Mouse (Mus musculus) 416B (cell line): Measurements from ENCODE around the gene Xaf1.
A peak's percentile ranks its signal among the peaks of the same experiment; 100 is the strongest.
"Not testable (repeated sequence)": the region's sequence is repeated elsewhere in the genome, so short reads cannot be mapped to it uniquely, and the experiment has no call there.

ENCODE experiments used
- DNase-seq: peaks from one replicate; pipeline ENCODE4 v3.0.0; 2011; ENCODE audit warnings: low read depth

Xaf1 gene

DNA sequence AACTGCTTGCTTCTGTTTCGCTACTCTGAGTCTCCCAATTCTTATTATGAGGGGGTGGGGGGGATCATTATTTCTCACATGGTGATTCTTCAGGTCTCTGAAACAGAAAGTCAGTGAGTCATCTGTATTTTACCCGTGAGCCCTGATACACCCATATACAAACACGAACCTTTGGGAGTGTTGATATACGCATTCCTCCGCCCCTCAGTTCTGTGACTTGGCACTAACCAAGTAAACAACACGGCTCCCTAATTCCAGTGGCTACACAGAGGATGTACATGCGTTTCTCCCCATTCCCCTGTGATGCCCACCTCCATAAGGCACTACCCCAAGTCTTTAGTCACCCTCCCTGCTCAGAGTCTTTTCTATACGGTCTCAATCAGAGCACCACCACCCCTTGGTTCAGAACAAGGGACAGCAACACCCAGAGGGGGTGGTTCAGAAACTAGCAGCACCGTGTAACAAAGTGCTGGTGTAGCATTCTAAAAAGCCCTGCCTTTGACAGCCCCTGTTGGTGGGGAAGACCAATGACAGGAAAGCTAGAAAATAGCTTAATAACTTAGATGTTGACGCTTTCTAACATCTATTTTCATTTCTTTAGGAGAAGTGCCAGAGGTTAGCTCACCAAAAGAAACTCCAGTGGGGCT is 10.0 kb downstream of the Xaf1 start:
- DNase-seq, result no peak

- no peak for DNase-seq
These were observed 12.9 kb downstream of the Xaf1 start, which contains the start of gene Fbxo39 for GRCm38 (mm10) chr11:72314151-72314895. Fbxo39 (plus strand) TSS chr11:72314444.

DNA sequence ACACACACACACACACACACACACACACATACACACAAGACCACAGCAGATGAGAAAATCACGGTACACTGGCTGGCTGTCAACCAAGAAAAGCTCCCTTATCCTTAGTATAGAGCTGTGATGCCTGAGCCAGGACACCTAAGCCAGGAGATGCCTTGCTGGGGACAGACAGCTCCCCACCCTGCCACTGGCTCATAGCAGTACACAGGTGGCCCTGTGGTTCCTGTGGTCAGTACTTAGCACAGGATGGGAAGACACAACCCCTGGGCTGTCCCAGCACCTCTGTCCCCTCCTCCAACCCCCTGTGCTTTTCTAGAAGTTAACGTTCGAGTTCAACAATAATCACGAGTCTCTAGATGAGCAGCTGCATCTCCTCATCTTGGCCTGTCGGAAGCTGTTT is 16.6 kb downstream of the Xaf1 start:
- no peak for DNase-seq

DNA sequence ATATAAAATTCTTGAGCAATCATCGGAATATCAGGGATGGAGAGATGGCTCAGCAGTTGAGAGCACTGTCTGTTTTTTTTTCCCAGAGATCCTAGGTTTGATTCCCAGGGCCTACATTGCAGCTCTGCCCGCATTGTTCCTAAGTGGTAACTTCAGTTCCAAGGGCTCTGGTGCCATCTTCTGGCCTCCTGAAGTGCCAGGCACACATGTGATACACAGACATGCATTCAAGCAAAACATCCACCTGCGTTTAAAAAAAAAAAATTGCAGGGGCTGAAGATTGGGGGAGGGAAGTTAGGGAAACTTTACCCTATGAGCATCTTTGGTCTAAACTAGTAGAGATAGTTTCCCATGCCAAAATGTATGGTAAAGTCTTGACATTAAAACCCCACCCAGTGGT is 23.0 kb downstream of the Xaf1 start:
- DNase-seq, result peak; percentile 51

DNA sequence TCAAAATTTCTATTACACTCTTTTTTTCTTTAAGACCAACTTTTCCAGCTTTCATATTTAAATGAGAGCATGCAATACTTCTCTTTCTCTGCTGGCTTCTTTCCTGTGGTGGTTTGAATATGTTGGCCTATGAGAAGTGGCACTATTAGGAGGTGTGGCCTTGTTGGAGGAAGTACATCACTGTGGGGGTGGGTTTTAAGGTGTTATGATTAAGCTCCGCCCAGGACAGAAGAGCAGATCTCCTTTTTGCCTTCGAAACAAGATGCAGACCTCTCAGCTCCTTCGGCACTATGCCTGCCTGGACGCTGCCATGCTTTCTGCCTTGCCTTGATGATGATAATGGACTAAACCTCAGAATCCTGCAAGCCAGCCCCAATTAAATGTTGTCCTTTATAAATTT is 24.3 kb downstream of the Xaf1 start:
- DNase-seq, result peak; percentile 75

DNA sequence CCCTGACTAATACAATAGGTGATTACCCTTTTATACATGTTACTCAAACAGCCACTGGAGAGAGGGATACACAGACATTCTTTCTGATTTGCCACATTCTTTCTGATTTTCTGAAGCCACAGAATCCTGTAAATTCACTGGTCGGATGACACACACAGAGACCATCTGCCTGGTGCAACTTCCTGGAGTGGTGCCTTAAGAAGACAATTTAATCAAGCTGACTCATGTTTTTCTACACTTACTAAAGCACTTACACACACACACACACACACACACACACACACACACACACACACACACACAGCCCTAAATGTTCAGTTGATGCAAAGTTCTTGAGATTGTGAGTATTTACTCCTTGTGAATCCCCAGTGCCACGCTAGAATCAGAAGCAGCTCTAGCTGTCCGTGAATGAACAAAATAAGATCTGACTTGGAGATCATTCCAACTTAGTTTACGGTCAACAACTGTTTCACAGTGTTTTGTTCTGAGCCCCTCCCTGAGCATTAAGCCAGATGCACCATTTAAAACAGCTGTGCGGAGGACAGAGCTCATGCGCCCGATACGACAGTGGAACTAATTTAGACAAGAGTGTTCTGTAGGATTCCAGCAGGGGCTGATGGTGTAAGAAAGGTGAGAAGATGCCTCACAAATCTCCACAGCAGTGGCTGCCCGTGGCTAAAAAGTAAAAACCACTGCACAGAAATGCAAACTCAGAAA is 31.7 kb downstream of the Xaf1 start:
- DNase-seq, result peak; percentile 59

DNA sequence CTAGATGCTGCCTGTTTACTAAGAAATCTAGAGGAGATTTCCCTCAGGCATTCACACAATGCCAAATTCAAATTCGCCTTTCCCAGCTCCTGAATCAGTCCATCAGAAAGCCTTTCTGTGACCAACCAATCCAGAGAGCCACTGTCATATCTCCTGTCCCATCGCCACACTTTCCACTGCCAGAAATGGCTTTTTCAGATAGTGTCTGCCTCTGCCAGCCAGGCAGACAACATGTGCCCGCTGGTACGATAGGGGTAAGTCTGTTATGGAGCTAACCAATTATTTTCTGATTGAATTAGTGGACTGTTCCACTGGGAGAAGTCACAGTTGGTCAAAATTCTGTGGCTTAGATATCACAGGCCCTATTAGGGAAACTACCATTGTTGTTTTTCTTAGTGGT is 33.2 kb downstream of the Xaf1 start:
- DNase-seq, result no peak

- DNase-seq, result no peak
These were observed 35.3 kb downstream of the Xaf1 start for GRCm38 (mm10) chr11:72336726-72337125.

GRCm38 (mm10) chr11:72338437-72338871 is 37.0 kb downstream of the Xaf1 start:
- DNase-seq, result no peak

- DNase-seq, result no peak
These were observed 38.3 kb downstream of the Xaf1 start for GRCm38 (mm10) chr11:72339716-72340115.

GRCm38 (mm10) chr11:72342549-72343237 is 41.3 kb downstream of the Xaf1 start:
- DNase-seq, result peak; percentile 72

DNA sequence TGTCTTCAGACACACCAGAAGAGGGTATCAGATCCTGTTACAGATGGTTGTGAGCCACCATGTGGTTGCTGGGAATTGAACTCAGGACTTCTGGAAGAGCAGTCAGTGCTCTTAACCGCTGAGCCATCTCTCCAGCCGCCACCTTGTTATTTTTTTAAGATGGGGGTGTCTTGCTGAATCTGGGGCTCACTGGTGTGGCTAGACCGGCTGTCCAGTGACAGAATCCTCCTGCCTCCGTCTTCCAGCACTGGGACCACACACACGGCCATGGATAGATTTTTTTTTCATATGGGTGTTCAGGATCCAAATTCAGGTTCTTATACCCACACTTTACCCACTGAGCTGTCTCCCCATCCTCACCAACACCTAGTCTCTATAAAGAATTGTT is 41.8 kb downstream of the Xaf1 start:
- DNase-seq, result not testable (repeated sequence)

GRCm38 (mm10) chr11:72343904-72344303 is 42.5 kb downstream of the Xaf1 start:
- peak; percentile 69 for DNase-seq

GRCm38 (mm10) chr11:72344486-72344885 is 43.1 kb downstream of the Xaf1 start:
- no peak for DNase-seq

DNA sequence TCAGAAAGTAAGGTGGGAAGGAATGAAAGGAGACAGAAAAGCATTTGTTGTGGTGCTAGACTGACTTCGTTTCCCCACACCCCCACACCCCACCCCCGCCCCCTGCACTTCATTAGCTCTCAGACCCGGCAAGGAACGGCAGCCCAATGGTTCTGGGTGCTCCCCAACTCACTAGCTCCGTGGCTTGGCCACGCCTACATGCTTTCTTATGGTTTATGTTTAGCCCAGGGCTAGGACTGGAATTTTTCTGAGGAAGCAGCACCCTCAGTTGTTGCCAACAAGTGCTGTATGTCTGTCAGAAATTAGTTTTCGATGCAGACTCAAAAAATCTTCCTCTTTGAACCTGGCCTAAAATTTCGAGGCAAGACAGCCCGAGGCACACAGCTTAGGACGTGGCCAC is 47.1 kb downstream of the Xaf1 start:
- DNase-seq, result no peak

GRCm38 (mm10) chr11:72349016-72349415 is 47.6 kb downstream of the Xaf1 start:
- DNase-seq, result no peak

GRCm38 (mm10) chr11:72349652-72350051 is 48.2 kb downstream of the Xaf1 start:
- no peak for DNase-seq

GRCm38 (mm10) chr11:72352272-72352671 is 50.8 kb downstream of the Xaf1 start:
- peak; percentile 33 for DNase-seq

- DNase-seq, result no peak
These were observed 51.8 kb downstream of the Xaf1 start for GRCm38 (mm10) chr11:72353186-72353585.

DNA sequence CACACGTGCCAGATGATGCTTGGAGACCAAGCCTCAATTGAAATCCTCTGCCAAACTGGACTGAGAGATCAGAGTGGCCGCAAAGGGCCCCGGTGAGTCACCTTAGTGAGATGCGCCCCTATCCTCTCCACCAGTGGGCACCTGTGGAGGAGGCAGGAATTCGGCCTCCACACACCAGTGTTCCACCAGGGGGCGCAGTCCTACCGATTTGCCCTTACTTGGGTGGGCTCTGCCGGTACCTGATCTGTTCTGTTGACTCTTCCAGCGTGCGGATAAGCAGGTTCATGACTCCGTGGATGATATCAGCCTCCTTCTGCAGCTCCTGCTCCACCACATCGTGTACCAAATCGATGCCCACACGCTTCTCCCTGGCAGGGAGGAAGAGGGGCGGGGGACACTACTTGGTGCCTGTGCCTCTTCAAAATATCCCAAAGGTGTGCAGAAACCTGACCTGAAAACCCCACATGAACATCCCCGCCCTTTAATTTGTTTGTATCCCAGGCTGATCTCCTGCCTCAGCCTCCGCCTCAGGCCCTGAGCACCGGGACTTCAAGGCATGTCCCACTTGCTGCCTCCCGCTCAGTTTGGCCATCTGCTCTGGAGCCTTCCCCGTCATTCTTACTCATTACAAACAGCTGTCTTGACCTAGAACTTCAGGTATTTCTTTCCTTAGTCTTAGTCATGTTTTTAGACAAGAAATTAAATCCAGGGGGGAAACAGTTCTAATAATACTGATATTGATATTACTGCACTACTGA is 53.7 kb downstream of the Xaf1 start:
- peak; percentile 50 for DNase-seq
